Mouse (Mus musculus) cerebellum, postnatal 36 days (tissue): ENCODE results near the gene Pex5.

Experiments
- DNase-seq, 2 experiments: peaks; one replicate each; pipeline ENCODE4 v3.0.0; 2021 to 2022; ENCODE audit warnings: mixed read lengths in 2 of 2

The Pex5 gene

GRCm38 (mm10) chr6:124414927-124415325 lies at the start of gene Pex5:
TSS of gene Pex5 (minus strand) at chr6:124415067.
- peak; percentile 96 for DNase-seq

- DNase-seq: peak; percentile 24 to 40
Observed at GRCm38 (mm10) chr6:124463881-124464291, 49.0 kb upstream of the Pex5 start.

- no peak for DNase-seq
Observed at GRCm38 (mm10) chr6:124459388-124459787, 44.5 kb upstream of the Pex5 start.

GRCm38 (mm10) chr6:124458505-124458904 lies 43.6 kb upstream of the Pex5 start:
- peak; percentile 97 to 98 for DNase-seq

GRCm38 (mm10) chr6:124457827-124458226 lies 43.0 kb upstream of the Pex5 start:
- peak in 1 of 2 experiments; percentile 16 for DNase-seq

- DNase-seq: no peak
Observed at GRCm38 (mm10) chr6:124456243-124456642, 41.4 kb upstream of the Pex5 start.

- DNase-seq: no peak
Observed at GRCm38 (mm10) chr6:124453756-124454155, 38.9 kb upstream of the Pex5 start.

- DNase-seq: no peak
Observed at GRCm38 (mm10) chr6:124451995-124452394, 37.1 kb upstream of the Pex5 start.

- DNase-seq: no peak
Observed at GRCm38 (mm10) chr6:124449668-124450383, 35.0 kb upstream of the Pex5 start.

GRCm38 (mm10) chr6:124448959-124449667 lies 34.2 kb upstream of the Pex5 start:
- DNase-seq: no peak

- DNase-seq: peak in 1 of 2 experiments; percentile 39
Observed at GRCm38 (mm10) chr6:124448186-124448852, 33.5 kb upstream of the Pex5 start.

- DNase-seq: no peak
Observed at GRCm38 (mm10) chr6:124447356-124447755, 32.5 kb upstream of the Pex5 start.

GRCm38 (mm10) chr6:124446459-124446858 lies 31.6 kb upstream of the Pex5 start:
- DNase-seq: no peak

- DNase-seq: no peak
Observed at GRCm38 (mm10) chr6:124446024-124446423, 31.2 kb upstream of the Pex5 start.

- no peak for DNase-seq
Observed at GRCm38 (mm10) chr6:124443338-124443737, 28.5 kb upstream of the Pex5 start.

GRCm38 (mm10) chr6:124436245-124436644 lies 21.4 kb upstream of the Pex5 start:
- no peak for DNase-seq

- DNase-seq: no peak
Observed at GRCm38 (mm10) chr6:124435173-124435572, 20.3 kb upstream of the Pex5 start.

GRCm38 (mm10) chr6:124433688-124434324 lies 18.9 kb upstream of the Pex5 start:
- no peak for DNase-seq

- no peak for DNase-seq
Observed at GRCm38 (mm10) chr6:124430784-124431495, 16.1 kb upstream of the Pex5 start.

- no peak for DNase-seq
Observed at GRCm38 (mm10) chr6:124430379-124430778, 15.5 kb upstream of the Pex5 start.

GRCm38 (mm10) chr6:124427791-124428576 lies 13.1 kb upstream of the Pex5 start:
- DNase-seq: no peak

GRCm38 (mm10) chr6:124427289-124427688 lies 12.4 kb upstream of the Pex5 start:
- DNase-seq: no peak
